Comparison of ENCODE assay signal across 8 mouse cellular contexts in genomic region chr6:125493147-125493546, GRCm38 (mm10). TPM values are rescaled to one million over a fixed set of nuclear protein-coding genes. Genes with fewer than 3 reads are reported as not detected.
DNase-seq lines count a peak whose midpoint lies in the region; ATAC-seq and TF ChIP-seq lines count a peak whose summit lies in the region.

No protein-coding gene starts in this region.

- H3K27ac ChIP-seq in ES-Bruce4 (ENCODE audit: insufficient read depth, low read length) = peak overlapping the region; percentile 73
- peak overlapping the region; percentile 44 for H3K27ac ChIP-seq in bone marrow, adult 2 months (ENCODE audit: control insufficient read depth, insufficient read depth, low read depth, low read length, poor library complexity)
- H3K27ac ChIP-seq in hindbrain, embryonic 14.5 days = no peak overlapping the region

- peak overlapping the region; percentile 95 for H3K4me2 ChIP-seq in hindbrain, embryonic 14.5 days (replicated peaks)

- no peaks in the 10 kb centered on the region for H3K9me3 ChIP-seq in ES-Bruce4 (replicated peaks; ENCODE audit: control insufficient read depth, insufficient read depth, low read length, poor library complexity, severe bottlenecking)
- no peaks in the 10 kb centered on the region for H3K9me3 ChIP-seq in hindbrain, embryonic 14.5 days (ENCODE audit: control insufficient read depth, low read length)

- no peak for TF ChIP-seq CTCF in ES-Bruce4 (IDR thresholded peaks at IDR 0.05; ENCODE audit: low read depth, low read length)
- TF ChIP-seq CTCF in bone marrow, adult 2 months (IDR thresholded peaks at IDR 0.05; ENCODE audit: control insufficient read depth, insufficient read depth, low read length) = no peak

- ATAC-seq in hindbrain, embryonic 14.5 days (ENCODE audit: low FRiP score) = no peak
- ATAC-seq in megakaryocyte-erythroid progenitor cell, adult 5-6 weeks (replicated peaks; ENCODE audit: low FRiP score, low TSS enrichment, poor library complexity, severe bottlenecking) = no peak
- ATAC-seq in activated CD4-positive, CD25-positive, alpha-beta regulatory T cell, adult 4 months = no peak

- DNase-seq in hindbrain, embryonic 14.5 days (ENCODE audit: low spot score) = no peak
- DNase-seq in lung, postnatal 25 days (ENCODE audit: low spot score) = peak; percentile 84
- no peak for DNase-seq in spleen, postnatal 10 days (ENCODE audit: low spot score in 2 of 2)
- no peak for DNase-seq in cerebellum, postnatal 14 days

- peak overlapping the region; percentile 92 for H3K9ac ChIP-seq in ES-Bruce4 (ENCODE audit: low read depth, poor library complexity, severe bottlenecking)
- peak overlapping the region; percentile 51; the same call in 1 of the 2 replicates for H3K9ac ChIP-seq in hindbrain, embryonic 14.5 days

- H3K36me3 ChIP-seq in ES-Bruce4 (ENCODE audit: control insufficient read depth, insufficient read depth, low read length, poor library complexity, severe bottlenecking) = no peaks in the 10 kb centered on the region; the same call in 1 of the 2 replicates
- no peaks in the 10 kb centered on the region for H3K36me3 ChIP-seq in hindbrain, embryonic 14.5 days (replicated peaks; ENCODE audit: control insufficient read depth, insufficient read depth)

- no peaks in the 10 kb centered on the region for H3K4me1 ChIP-seq in ES-Bruce4 (ENCODE audit: control insufficient read depth, insufficient read depth, low read length)
- H3K4me1 ChIP-seq in bone marrow, adult 2 months (ENCODE audit: control insufficient read depth, insufficient read depth, low read length) = peaks cover 4% of the 10 kb centered on the region; the same call in 1 of the 2 replicates
- no peaks in the 10 kb centered on the region; the same call in 1 of the 2 replicates for H3K4me1 ChIP-seq in hindbrain, embryonic 14.5 days (replicated peaks; ENCODE audit: control insufficient read depth, insufficient read depth, low read length)

- WGBS in bone marrow, adult 2 months = 45% methylated on average over 5 of the region's 5 CpGs
- WGBS in hindbrain, embryonic 14.5 days = 50% methylated on average over 5 of the region's 5 CpGs

- H3K4me3 ChIP-seq in ES-Bruce4 (ENCODE audit: low read depth, low read length) = peak overlapping the region; percentile 99
- peak overlapping the region; percentile 67 for H3K4me3 ChIP-seq in bone marrow, adult 2 months (replicated peaks; ENCODE audit: control insufficient read depth, low read depth, low read length)
- peak overlapping the region; percentile 49 for H3K4me3 ChIP-seq in hindbrain, embryonic 14.5 days (replicated peaks; ENCODE audit: low read length)

- no peaks in the 10 kb centered on the region for H3K27me3 ChIP-seq in ES-Bruce4 (ENCODE audit: control insufficient read depth, insufficient read depth, low read length, poor library complexity, severe bottlenecking)
- H3K27me3 ChIP-seq in hindbrain, embryonic 14.5 days (ENCODE audit: control insufficient read depth, insufficient read depth, low read length) = peaks cover 27% of the 10 kb centered on the region; the same call in 1 of the 2 replicates

- TF ChIP-seq POLR2A in ES-Bruce4 (IDR thresholded peaks at IDR 0.05; ENCODE audit: insufficient read depth, low read length) = no peak
- TF ChIP-seq POLR2A in bone marrow, adult 2 months (IDR thresholded peaks at IDR 0.05; ENCODE audit: borderline replicate concordance, control insufficient read depth, low read depth, low read length) = no peak

- peak; percentile 48; the same call in 1 of the 2 replicates for TF ChIP-seq EP300 in ES-Bruce4 (IDR thresholded peaks at IDR 0.05; ENCODE audit: insufficient read depth, low read depth, low read length)

RNA-seq across cellular contexts. Expression of gene Cd9, which starts 1.4 kb away (rescaled TPM):
- polyA plus RNA-seq in ES-Bruce4 (2011; ENCODE audit: insufficient read depth, insufficient read length, low read depth, missing spikeins) = 417 and 439 TPM in 2 replicates
- polyA plus RNA-seq in bone marrow, adult 2 months (2011; ENCODE audit: insufficient read depth, insufficient read length, low replicate concordance, missing spikeins) = 60.4 and 90.4 TPM in 2 replicates
- polyA plus RNA-seq in hindbrain, embryonic 14.5 days (2014; fragmentation: Nextera tagmentation; extraction: Ambion mirVana) = 93.6 and 110 TPM in 2 replicates
- total RNA-seq in megakaryocyte-erythroid progenitor cell, adult 5-6 weeks (2014; fragmentation: Nextera tagmentation) = 9.5 and 11.8 TPM in 2 replicates
- 34.1 and 40.0 TPM in 2 replicates for total RNA-seq in megakaryocyte-erythroid progenitor cell, adult 5-6 weeks (2017)
- 100 to 1,000 TPM in 1 of 2 experiments, 10 to 100 TPM in 1; 73.3 to 104 TPM for polyA plus RNA-seq in activated CD4-positive, CD25-positive, alpha-beta regulatory T cell, adult 4 months (2017; shearing (Covaris generic))

RNA-seq across cellular contexts. Expression of gene Vwf, which starts 53.4 kb away (rescaled TPM):
- 2.7 and 3.2 TPM in 2 replicates for polyA plus RNA-seq in ES-Bruce4 (2011; ENCODE audit: insufficient read depth, insufficient read length, low read depth, missing spikeins)
- polyA plus RNA-seq in bone marrow, adult 2 months (2011; ENCODE audit: insufficient read depth, insufficient read length, low replicate concordance, missing spikeins) = 83.1 and 147 TPM in 2 replicates
- 13.1 and 14.2 TPM in 2 replicates for polyA plus RNA-seq in hindbrain, embryonic 14.5 days (2014; fragmentation: Nextera tagmentation; extraction: Ambion mirVana)
- 11.0 and 14.9 TPM in 2 replicates for total RNA-seq in megakaryocyte-erythroid progenitor cell, adult 5-6 weeks (2014; fragmentation: Nextera tagmentation)
- total RNA-seq in megakaryocyte-erythroid progenitor cell, adult 5-6 weeks (2017) = 5.5 and 9.3 TPM in 2 replicates
- polyA plus RNA-seq in activated CD4-positive, CD25-positive, alpha-beta regulatory T cell, adult 4 months (2017; shearing (Covaris generic)) = under 1 TPM in 1 of 2 experiments, not detected in 1; 0.20 TPM

Comparison
In these comparisons a context has a peak if more than half of its experiments do, and no peak if none do; other contexts are left out.
1. H3K4me3 ChIP-seq: peak in every context shown above with its lines; median percentile 99 in ES-Bruce4; 67 in bone marrow, adult 2 months; 49 in hindbrain, embryonic 14.5 days.